Mouse (Mus musculus) adrenal gland, postnatal 4 days (tissue): ENCODE data around the gene Cnrip1. TPM values are rescaled to one million over a fixed set of nuclear protein-coding genes. Genes with fewer than 3 reads are reported as not detected.

ENCODE experiments used
- DNase-seq, 2 experiments: peaks; one replicate each; pipeline ENCODE4 v3.0.0; 2021 to 2022; ENCODE audit warnings: low spot score in 2 of 2, mixed read lengths in 2 of 2
- total RNA-seq, 2 experiments: library from RNA; stranded (reverse); gene quantifications; 2 replicates each; pipeline ENCODE4 v1.2.3; 2021

The Cnrip1 gene
- total RNA-seq, 2 experiments from 2014 or later: 31.7 to 33.0 TPM

DNA sequence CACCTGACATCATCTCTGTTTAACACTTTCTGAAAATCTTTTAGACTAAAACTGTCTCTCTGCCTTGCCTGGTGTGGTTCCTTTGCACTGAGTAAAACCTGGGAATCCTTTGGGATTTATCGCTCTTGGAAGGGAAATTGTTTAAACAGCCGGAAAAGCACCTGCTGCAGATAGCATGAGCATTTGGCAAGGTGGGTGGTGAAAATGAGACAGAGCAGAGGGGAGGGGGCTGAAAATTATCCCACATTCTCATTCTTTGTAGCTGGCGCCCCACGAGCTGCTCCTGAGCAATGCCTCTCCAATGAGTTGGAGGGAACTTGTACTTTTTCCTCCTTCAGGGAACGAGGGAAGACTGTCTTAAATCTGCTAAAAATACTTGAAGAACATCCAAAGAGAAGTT lies 55.5 kb downstream of the Cnrip1 start:
- no peak for DNase-seq

DNA sequence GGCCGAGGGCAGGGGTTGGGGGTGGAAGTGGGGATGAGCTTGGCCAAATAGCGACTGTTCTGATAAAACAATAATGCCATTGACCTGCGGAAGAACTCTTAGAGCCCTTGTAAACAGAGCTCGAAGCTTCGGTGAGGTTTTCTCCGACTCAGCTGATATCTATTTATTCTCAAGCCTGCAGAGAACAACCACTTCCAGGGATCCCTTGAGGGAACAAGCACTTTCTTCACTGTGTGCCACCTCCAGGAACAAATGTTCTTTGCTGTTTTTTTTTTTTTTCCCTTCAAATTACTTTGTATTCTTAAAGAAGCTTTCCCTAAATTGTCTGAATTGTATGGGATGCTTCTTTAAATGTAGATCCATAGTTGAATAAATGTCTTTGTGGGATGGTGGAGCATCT lies 56.0 kb downstream of the Cnrip1 start:
- no peak for DNase-seq

DNA sequence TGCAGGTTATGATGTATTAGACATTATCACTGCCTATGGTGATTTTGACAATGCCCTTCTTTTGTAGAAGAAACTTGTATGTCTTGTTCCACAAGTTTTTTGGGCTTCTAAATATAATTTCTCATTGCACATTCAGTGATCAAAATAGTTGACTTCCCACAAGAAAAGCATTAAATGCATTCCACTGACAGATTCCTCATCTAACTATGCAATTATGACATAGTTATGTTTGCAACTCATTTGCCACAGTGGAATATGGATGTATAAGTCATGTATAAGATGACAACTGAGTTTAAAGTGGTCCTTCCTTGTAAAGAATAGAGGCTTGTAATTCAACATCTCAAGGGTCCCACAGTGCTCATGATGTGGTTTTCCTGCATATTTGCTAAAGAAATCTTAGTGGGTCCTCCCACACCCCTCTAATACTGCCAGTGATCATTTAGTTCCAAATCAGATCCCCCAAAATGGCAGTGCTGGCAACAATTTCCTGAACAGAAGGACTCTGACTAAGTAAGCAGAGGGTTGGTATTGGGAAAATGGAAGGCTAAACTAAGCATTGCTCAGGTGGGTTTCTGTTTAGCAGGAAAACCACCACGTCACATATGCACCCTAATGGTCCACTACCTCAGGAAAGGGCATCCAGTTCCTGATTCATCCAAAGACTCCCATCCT lies 61.2 kb downstream of the Cnrip1 start:
- no peak for DNase-seq

DNA sequence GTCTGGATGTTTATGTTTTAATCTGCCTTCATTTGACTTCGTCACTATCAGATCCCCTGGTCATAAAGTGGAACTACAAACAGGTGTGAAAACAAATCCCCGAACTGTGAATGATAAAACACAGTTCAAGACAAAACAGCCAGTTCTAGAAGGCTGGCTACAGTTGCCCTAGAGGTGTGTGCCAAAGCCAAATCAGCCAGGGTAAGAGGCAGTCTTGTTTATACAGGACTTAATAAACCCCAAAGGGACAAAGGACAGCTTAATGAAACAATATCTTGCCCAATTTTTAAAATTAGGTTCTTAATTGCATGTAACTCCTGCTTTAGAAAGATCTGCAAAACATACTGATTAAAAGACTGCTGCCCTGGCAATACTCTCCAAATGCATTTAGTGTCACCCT lies 75.0 kb downstream of the Cnrip1 start:
- DNase-seq: no peak

Other genes starting within 250 kb of the Cnrip1 start
- 1 to 10 TPM; 3.4 to 4.4 TPM for gene Fbxo48, start 100.2 kb upstream of the Cnrip1 start, total RNA-seq
- gene Plek, start 795 bp downstream of the Cnrip1 start, total RNA-seq: 1 to 10 TPM; 4.1 to 7.3 TPM
- gene Ppp3r1, start 107.7 kb downstream of the Cnrip1 start, total RNA-seq: 100 to 1,000 TPM; 109 to 113 TPM
- gene Wdr92, start 130.5 kb downstream of the Cnrip1 start, total RNA-seq: 10 to 100 TPM; 16.2 to 20.6 TPM
- gene Pno1, start 160.0 kb downstream of the Cnrip1 start, total RNA-seq: 10 to 100 TPM; 34.8 to 35.4 TPM
- 10 to 100 TPM; 68.4 to 71.9 TPM for gene C1d, start 206.0 kb downstream of the Cnrip1 start, total RNA-seq